Mouse (Mus musculus): Measurements from ENCODE around the gene Rbfox3.
A peak's percentile ranks its signal among the peaks of the same experiment; 100 is the strongest.

Gene Rbfox3

GRCm38 (mm10) chr11:118729373-118729772 is 182.0 kb downstream of the Rbfox3 start:
- DNase-seq (ENCODE audit: low spot score in 2 of 2): no peak

GRCm38 (mm10) chr11:118728797-118729196 is 182.6 kb downstream of the Rbfox3 start:
- no peak for DNase-seq (ENCODE audit: low spot score in 2 of 2)

- peak in 1 of 2 experiments; percentile 6 for DNase-seq (ENCODE audit: low spot score in 2 of 2)
These were observed 183.3 kb downstream of the Rbfox3 start for GRCm38 (mm10) chr11:118728083-118728551.

GRCm38 (mm10) chr11:118726430-118726829 is 185.0 kb downstream of the Rbfox3 start:
- no peak for DNase-seq (ENCODE audit: low spot score in 2 of 2)

- DNase-seq (ENCODE audit: low spot score in 2 of 2): no peak
These were observed 187.0 kb downstream of the Rbfox3 start for GRCm38 (mm10) chr11:118724423-118724822.

- no peak for DNase-seq (ENCODE audit: low spot score in 2 of 2)
These were observed 188.2 kb downstream of the Rbfox3 start for GRCm38 (mm10) chr11:118723166-118723565.

GRCm38 (mm10) chr11:118721898-118722297 is 189.5 kb downstream of the Rbfox3 start:
- no peak for DNase-seq (ENCODE audit: low spot score in 2 of 2)

GRCm38 (mm10) chr11:118714601-118715524 is 196.5 kb downstream of the Rbfox3 start:
- no peak for DNase-seq (ENCODE audit: low spot score in 2 of 2)

GRCm38 (mm10) chr11:118712761-118713160 is 198.6 kb downstream of the Rbfox3 start:
- DNase-seq (ENCODE audit: low spot score in 2 of 2): no peak

GRCm38 (mm10) chr11:118712058-118712457 is 199.3 kb downstream of the Rbfox3 start:
- DNase-seq (ENCODE audit: low spot score in 2 of 2): no peak

- DNase-seq (ENCODE audit: low spot score in 2 of 2): no peak
These were observed 201.4 kb downstream of the Rbfox3 start for GRCm38 (mm10) chr11:118710035-118710434.

GRCm38 (mm10) chr11:118696226-118696930 is 215.0 kb downstream of the Rbfox3 start:
- no peak for DNase-seq (ENCODE audit: low spot score in 2 of 2)

GRCm38 (mm10) chr11:118693276-118693675 is 218.1 kb downstream of the Rbfox3 start:
- DNase-seq (ENCODE audit: low spot score in 2 of 2): no peak

GRCm38 (mm10) chr11:118690262-118690661 is 221.1 kb downstream of the Rbfox3 start:
- no peak for DNase-seq (ENCODE audit: low spot score in 2 of 2)

GRCm38 (mm10) chr11:118685397-118685796 is 226.0 kb downstream of the Rbfox3 start:
- DNase-seq (ENCODE audit: low spot score in 2 of 2): no peak

GRCm38 (mm10) chr11:118684665-118685064 is 226.7 kb downstream of the Rbfox3 start:
- no peak for DNase-seq (ENCODE audit: low spot score in 2 of 2)

- no peak for DNase-seq (ENCODE audit: low spot score in 2 of 2)
These were observed 230.7 kb downstream of the Rbfox3 start for GRCm38 (mm10) chr11:118680699-118681098.

- DNase-seq (ENCODE audit: low spot score in 2 of 2): no peak
These were observed 231.5 kb downstream of the Rbfox3 start for GRCm38 (mm10) chr11:118679736-118680410.

GRCm38 (mm10) chr11:118678515-118679104 is 232.8 kb downstream of the Rbfox3 start:
- DNase-seq (ENCODE audit: low spot score in 2 of 2): no peak

- no peak for DNase-seq (ENCODE audit: low spot score in 2 of 2)
These were observed 234.1 kb downstream of the Rbfox3 start for GRCm38 (mm10) chr11:118677277-118677676.

GRCm38 (mm10) chr11:118676364-118676763 is 235.0 kb downstream of the Rbfox3 start:
- no peak for DNase-seq (ENCODE audit: low spot score in 2 of 2)

GRCm38 (mm10) chr11:118671958-118672357 is 239.4 kb downstream of the Rbfox3 start:
- no peak for DNase-seq (ENCODE audit: low spot score in 2 of 2)
